Mouse (Mus musculus): ENCODE data around the gene Il1rap. TPM values are rescaled to one million over a fixed set of nuclear protein-coding genes. Genes with fewer than 3 reads are reported as not detected.
A peak's percentile ranks its signal among the peaks of the same experiment; 100 is the strongest.

Gene Il1rap
- total RNA-seq (2021): 1 to 10 TPM; 1.4 to 1.8 TPM
- long read RNA-seq, experiment 1, full-length matches to known transcripts: 5 of 5 reads
- long read RNA-seq, experiment 1, partial matches to known transcripts: 0 of 5 reads
- long read RNA-seq, experiment 1, other reads (novel, unspliced or antisense): 0 of 5 reads
- long read RNA-seq, experiment 2, full-length matches to known transcripts: 2 of 2 reads
- long read RNA-seq, experiment 2, partial matches to known transcripts: 0 of 2 reads
- long read RNA-seq, experiment 2, other reads (novel, unspliced or antisense): 0 of 2 reads

DNA sequence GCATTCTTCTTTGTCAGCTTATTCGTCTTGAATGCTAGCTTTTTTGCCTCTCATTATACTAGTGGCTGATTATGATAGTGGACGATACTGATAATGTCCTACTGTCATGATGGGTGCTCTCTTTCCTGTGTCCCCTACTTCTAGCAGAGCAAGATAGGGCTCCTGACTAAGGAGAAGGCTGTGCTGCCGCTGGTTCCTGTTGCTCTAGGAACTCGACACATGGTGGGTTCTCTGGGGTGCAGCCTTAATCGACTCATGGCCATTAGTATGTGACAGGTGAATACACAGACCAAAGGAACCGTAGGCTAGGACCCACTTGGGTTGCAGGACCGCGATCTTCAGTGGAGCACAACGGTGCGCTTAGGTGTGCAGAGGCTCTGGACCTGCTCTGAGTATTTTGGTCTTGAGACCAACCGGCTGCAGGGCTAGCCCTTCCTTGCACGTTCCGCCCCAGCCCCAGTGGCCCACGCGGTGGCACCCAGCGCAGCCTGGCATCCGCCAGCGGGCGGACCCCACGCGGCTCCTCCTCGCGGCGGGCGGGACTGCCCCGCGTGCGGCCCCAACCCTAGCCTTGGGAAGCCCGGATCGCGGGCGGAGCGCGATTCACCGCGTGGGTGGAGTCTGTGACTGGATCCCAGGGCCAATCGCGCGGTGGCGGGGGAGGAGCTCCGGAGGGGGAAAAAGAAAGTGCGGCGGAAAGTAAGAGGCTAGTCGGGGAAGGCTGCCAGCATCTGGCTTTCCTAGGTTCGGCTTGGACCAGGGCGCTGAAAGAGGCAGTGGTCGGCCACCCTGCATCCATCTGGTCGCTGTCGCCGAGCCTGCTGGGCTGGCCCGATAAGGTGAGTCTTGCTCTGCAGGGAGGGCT lies at the start of gene Il1rap:
Gene Il1rap, plus strand, starts transcription at position 657 of the 865 bp plus-strand sequence.
- TF ChIP-seq CTCF (IDR thresholded peaks at IDR 0.05): peak; percentile 30
- DNase-seq: peak; percentile 96
- intact Hi-C loops (cut with DNase I): no loop called here
- H3K4me3 ChIP-seq: peak within 1 kb of the TSS; percentile 86
- H3K27ac ChIP-seq: peak within 1 kb of the TSS; percentile 89

DNA sequence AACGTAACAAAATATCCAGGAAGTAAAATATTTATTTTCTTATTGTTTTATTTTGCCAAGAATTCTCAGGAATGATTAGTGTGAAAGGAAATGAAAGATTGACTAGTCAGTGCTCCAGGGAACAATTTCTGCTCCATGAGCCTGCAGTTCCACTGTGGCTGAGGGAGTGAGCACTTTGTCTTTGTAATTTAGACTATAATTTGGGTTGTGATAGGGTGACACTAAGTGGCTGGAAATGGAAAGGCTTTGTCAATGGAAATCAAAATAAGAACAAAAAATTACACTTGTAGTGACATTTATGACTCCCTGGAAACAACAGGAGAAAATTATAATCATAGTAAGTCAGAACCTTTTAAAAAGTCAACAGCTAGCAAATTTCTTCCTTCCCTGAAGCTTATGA lies 49.2 kb upstream of the Il1rap start:
- H3K4me3 ChIP-seq: no peak overlapping the region
- intact Hi-C loops (cut with DNase I): no loop called here
- TF ChIP-seq CTCF (IDR thresholded peaks at IDR 0.05): no peak
- DNase-seq: no peak
- H3K27ac ChIP-seq: no peak overlapping the region

DNA sequence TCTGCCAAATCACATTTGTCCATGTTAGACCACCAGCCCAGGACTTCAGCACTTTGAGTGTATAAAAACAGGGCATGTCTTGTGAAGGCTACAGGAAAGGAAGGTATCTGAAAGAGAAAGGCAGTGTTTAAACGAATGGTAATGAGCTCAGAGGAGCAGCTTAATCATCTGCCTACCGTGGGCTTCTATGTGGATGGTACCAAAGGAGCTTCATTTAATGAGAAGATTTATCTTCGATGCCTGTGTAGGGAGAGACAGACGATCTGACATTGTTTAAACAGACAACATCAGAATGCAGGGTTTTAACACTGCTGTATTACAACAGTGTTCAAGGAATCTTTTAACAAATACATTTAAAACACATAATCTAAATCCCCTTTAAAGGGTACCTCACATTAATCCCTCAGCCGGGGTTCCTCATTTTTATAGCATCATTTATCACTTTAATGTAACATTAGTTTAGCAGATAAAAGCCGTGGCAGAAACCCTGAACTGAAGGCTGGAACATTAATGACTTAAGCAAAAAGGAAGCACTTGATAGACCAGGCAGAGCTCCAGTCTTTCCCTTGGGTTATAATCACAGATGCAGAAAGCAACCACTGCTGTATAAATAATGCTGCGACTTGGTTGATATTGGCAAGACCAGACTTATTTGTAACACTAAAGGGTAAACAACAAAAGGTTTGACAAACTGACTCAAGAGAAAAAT lies 35.2 kb upstream of the Il1rap start:
- TF ChIP-seq CTCF (IDR thresholded peaks at IDR 0.05): no peak
- Histone ChIP-seq H3K4me3 (no peak overlapping the region), H3K27ac (no peak overlapping the region)
- no peak for DNase-seq
- intact Hi-C loops (cut with DNase I): no loop called here

DNA sequence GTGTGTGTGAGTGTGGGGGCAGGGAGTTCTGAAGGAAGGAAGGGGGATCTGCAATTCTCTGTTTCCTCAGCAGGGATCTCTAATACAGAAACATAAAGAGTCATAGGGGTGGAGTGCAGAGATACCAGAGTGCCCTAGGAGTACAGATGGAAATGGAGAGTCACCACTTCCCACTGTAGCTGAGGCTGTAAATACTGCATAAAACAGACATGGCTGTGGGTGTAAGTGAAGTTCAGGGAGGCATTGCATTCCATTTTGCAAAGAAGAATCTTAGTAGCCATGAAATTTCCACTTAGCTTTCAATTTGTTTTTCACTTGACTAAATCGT lies 34.7 kb upstream of the Il1rap start:
- intact Hi-C loops (cut with DNase I): no loop called here
- no peak overlapping the region for H3K4me3 ChIP-seq
- no peak for DNase-seq
- no peak for TF ChIP-seq CTCF (IDR thresholded peaks at IDR 0.05)
- H3K27ac ChIP-seq: no peak overlapping the region

DNA sequence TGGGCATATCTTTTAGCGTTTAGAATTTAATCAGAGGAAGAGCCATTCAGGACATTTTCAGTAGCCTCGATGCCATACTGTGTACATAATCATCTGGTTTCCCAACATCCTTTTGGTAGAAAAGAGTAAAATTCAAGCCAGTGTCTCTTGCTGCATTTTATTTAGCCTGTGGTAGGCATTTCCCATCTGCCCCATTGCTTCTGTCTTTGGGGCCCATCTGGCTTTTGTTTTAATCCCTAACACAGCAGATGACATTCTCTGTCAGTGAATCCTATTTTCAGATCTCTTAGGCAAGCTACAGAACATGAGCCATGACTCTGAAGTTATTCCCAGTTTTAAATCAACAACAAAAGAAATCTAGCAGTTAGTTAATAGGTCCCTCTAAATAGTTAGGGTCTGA lies 32.3 kb upstream of the Il1rap start:
- TF ChIP-seq CTCF (IDR thresholded peaks at IDR 0.05): no peak
- no peak for DNase-seq
- Histone ChIP-seq H3K4me3 (no peak overlapping the region), H3K27ac (no peak overlapping the region)
- intact Hi-C loops (cut with DNase I): no loop called here

DNA sequence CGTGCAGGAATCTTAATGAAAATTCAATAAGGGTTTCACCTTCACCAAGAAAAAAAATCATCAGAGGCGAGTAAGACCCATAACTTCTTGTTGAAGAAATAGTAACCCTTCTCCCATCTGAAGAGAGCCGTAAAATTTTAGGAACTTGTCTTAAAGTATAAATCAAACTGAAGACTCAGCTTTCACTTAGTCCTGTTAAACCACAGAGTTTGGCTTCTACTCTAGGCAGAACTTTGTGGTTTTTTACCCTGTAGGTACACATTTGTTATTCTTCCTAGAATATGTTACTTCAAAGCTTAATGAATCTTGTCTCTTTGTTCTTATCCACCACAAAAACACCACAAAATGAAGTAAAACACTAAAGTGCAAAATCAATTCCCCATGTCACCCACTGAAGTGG lies 29.3 kb upstream of the Il1rap start:
- Histone ChIP-seq H3K4me3 (no peak overlapping the region), H3K27ac (no peak overlapping the region)
- intact Hi-C loops (cut with DNase I): no loop called here
- DNase-seq: no peak
- TF ChIP-seq CTCF (IDR thresholded peaks at IDR 0.05): no peak

DNA sequence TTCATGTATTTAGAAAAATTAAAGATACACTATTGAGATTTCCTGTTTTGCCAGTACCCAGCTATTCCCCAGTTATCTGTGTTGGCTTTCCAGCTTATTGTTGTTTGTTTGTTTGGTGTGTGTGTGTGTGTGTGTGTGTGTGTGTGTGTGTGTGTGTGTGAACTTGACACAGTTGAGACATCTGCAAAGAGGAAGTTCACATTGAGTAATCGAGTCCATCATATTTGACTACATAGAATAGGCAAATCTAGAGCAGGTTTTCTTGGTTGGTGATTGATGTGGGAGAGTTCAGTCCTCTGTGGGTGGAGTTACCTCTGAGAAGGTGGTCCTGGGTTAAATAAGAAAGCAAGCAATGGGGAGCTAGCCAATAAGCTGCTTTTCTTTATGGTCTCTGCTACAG lies 22.7 kb upstream of the Il1rap start:
- intact Hi-C loops (cut with DNase I): no loop called here
- DNase-seq: no peak
- Histone ChIP-seq H3K4me3 (no peak overlapping the region), H3K27ac (no peak overlapping the region)
- no peak for TF ChIP-seq CTCF (IDR thresholded peaks at IDR 0.05)

DNA sequence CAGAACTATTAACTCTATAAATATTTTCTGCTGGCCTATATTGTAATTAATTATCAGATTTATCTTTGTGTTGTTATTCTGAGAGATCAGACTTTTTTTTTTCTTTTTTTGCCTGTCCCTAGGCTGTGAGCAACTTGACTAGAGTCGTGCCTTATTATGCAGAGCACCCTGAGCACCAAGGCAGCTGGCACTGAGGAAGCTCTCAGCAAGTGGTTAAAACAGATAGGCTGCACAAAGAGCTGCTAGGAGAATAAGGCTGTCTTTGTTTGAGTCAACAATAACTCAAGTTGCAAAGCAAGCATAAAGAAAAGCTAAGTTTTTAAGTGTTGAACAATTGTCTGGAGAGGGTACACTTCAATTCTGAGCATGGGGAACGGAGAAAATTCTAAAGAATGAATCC lies 19.8 kb upstream of the Il1rap start:
- no peak for DNase-seq
- intact Hi-C loops (cut with DNase I): no loop called here
- Histone ChIP-seq H3K4me3 (no peak overlapping the region), H3K27ac (no peak overlapping the region)
- TF ChIP-seq CTCF (IDR thresholded peaks at IDR 0.05): no peak

DNA sequence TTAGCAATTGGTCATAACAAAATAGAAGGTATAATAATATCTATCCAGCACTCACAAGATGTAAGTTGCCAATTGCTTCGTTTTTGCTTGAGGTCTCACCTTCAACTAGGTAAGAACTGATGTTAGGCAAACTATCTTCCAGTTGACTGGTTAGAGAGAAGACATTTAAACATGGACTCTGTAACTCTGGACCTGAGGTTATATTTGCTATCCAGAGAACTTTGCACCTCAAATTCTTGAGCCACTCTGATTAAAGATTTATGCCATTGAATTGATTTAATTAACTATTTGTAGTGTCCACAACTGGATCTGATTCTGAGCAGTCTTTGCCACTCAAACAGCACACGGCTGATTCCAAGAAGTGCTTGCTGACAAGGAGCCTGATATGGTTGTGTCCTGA lies 18.7 kb upstream of the Il1rap start:
- no peak for DNase-seq
- TF ChIP-seq CTCF (IDR thresholded peaks at IDR 0.05): no peak
- no peak overlapping the region for H3K27ac ChIP-seq
- intact Hi-C loops (cut with DNase I): no loop called here
- H3K4me3 ChIP-seq: no peak overlapping the region

DNA sequence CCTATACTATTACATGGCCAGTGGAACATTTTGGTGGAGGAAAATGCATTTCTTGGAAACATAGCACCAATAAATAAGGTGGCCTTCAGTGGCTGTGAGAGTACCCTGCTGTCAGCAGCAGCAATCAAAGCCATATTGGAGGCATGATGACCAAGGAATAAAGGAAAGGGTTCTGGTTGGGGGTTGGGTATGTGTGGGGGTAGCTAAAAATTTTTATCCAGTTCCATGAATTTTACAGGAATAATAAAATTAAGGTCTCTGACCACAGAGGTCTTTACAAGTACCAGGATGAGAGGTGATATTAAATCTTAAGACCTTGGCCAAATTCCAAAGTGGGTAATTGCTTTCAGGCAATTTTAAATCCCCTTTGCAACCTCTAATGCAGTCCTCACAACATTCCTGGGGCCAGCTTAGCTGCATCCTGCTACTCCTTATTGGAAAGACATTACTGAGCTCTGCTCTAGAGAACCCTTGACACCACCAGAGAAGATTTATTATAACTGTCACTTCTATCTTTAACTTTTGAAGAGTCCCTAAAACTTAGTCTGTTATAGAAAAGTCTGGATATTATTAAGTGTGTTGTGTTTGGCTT lies 12.0 kb upstream of the Il1rap start:
- Histone ChIP-seq H3K27ac (no peak overlapping the region), H3K4me3 (no peak overlapping the region)
- TF ChIP-seq CTCF (IDR thresholded peaks at IDR 0.05): no peak
- intact Hi-C loops (cut with DNase I): no loop called here
- DNase-seq: no peak

DNA sequence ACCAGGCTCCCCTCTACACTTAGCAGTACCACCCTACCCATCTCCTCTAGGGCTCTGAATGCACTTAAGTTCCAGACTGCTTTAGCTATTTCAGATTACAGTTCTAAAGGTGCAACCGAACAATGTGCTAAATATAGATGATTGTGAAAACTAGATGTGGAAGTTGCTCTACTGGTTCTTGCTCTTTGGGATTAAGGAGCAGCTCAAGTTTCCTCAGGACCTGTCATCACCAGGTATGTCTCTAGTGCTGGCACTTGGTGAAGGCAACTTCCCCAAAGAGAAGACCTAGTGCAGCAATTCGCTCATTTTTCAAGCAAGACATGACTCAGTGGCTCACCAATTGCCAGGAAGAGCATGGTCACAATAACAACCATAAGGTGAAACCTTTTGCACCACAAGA lies 9.7 kb upstream of the Il1rap start:
- DNase-seq: no peak
- no peak overlapping the region for H3K4me3 ChIP-seq
- no peak for TF ChIP-seq CTCF (IDR thresholded peaks at IDR 0.05)
- H3K27ac ChIP-seq: no peak overlapping the region
- intact Hi-C loops (cut with DNase I): no loop called here

DNA sequence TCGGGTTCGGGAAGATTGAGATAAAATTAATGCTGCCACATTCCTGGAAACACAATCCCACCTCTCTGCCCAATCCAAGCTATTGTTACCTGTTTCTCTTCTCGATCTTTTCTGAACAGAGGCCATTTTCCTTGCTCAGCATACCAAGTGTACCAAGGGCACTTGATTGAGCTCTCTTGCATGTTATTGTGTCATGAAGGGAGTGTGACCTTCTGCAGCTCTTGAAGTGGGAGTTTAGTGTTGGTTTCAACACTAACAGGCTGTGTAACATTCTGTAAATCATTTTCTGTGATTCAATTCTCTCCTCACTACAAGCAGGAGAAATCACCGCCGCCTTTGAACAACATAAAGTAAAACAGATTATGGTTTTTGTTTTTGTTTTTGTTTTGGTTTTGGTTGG lies 7.3 kb upstream of the Il1rap start:
- no peak for DNase-seq
- H3K4me3 ChIP-seq: no peak overlapping the region
- no peak for TF ChIP-seq CTCF (IDR thresholded peaks at IDR 0.05)
- H3K27ac ChIP-seq: no peak overlapping the region
- intact Hi-C loops (cut with DNase I): no loop called here

DNA sequence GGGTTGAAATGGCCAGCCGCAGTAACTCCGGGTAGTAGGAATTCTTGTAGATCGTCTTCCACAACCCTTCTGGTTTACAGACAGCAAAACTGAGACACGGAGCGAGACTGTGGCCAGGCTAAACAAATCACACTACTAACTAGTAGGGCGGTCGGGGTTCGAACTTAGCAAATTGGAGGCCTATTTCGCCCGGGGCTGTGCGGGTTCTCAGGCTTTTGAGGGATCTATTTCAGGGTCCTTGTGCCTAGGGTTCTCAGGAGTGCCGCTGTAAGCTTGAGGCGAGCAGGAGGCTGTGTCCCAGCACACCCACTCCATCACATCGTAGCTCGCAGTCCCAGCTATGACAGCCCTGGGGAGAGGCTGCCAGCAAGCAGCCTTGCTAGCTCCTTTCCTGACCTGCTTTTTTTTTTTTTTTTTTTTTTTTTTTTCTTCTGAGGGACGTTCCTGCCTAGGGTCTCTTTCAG lies 441 bp downstream of the Il1rap start:
- peak; percentile 47 for DNase-seq
- no peak for TF ChIP-seq CTCF (IDR thresholded peaks at IDR 0.05)
- Histone ChIP-seq H3K27ac (peak overlapping the region; percentile 89), H3K4me3 (peak overlapping the region; percentile 86)
- intact Hi-C loops (cut with DNase I): no loop called here

Data from gastrocnemius, adult 2 months (tissue).